ENCODE assay signal across 9 mouse cellular contexts in the genomic region with DNA sequence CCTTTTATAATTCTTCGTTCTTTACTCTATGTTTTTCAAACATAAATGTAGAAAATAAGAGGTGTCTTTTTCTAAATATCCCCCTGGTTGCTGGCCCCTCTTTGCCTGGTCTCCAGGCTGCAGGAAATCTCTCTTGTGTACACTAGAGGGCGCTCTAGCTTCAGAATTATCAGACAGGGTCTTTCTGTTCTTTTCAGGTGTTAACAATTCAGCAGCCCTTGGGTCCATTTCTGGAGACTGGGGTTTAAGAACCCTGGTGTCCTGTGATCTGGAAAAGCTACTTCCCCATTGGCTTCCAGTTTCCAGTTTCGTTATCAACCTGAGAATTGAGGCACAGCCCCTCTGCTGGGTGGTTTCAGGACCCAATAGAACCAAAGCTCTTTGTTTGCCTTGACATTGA.
DNase-seq lines count a peak whose midpoint lies in the region; ATAC-seq and TF ChIP-seq lines count a peak whose summit lies in the region.
"Had no signal": no experiment of that assay in that cellular context is flagged by ENCODE, and none has a peak within 500 bp of the region (broad histone marks: within the 10 kb centered on the region; RNA-seq: fewer than 3 reads in every experiment).

No protein-coding gene starts in this region.

- no peaks in the 10 kb centered on the region for H3K9me3 ChIP-seq in heart, postnatal 0 days (replicated peaks; ENCODE audit: control insufficient read depth, low read length)
- H3K9me3 ChIP-seq in heart, embryonic 12.5 days (replicated peaks): no peaks in the 10 kb centered on the region
- no peaks in the 10 kb centered on the region for H3K9me3 ChIP-seq in midbrain, postnatal 0 days (ENCODE audit: low read length)
- no peaks in the 10 kb centered on the region for H3K9me3 ChIP-seq in midbrain, embryonic 16.5 days (replicated peaks; ENCODE audit: control insufficient read depth, low read length, poor library complexity, severe bottlenecking)
- H3K9me3 ChIP-seq: limb, embryonic 12.5 days had no signal

- DNase-seq in heart, postnatal 0 days (ENCODE audit: low spot score): no peak
- peak; percentile 40 for DNase-seq in midbrain, postnatal 0 days (ENCODE audit: low spot score)
- DNase-seq in R1 (ENCODE audit: low read depth, low spot score): peak; percentile 21
- peak; percentile 43 for DNase-seq in naive thymus-derived CD4-positive, alpha-beta T cell, adult 2 months (ENCODE audit: low read depth)
- no peak for DNase-seq in cerebellum, adult 9-10 months

- 0 out of 2 replicates have a peak, but pooled peaks cover 6% of the 10 kb centered on the region for H3K4me1 ChIP-seq in heart, postnatal 0 days (ENCODE audit: control insufficient read depth, insufficient read depth)
- H3K4me1 ChIP-seq in heart, embryonic 12.5 days (replicated peaks): peaks cover 52% of the 10 kb centered on the region
- H3K4me1 ChIP-seq in midbrain, postnatal 0 days (ENCODE audit: insufficient read depth, low read length): no peaks in the 10 kb centered on the region
- no peaks in the 10 kb centered on the region for H3K4me1 ChIP-seq in midbrain, embryonic 16.5 days (ENCODE audit: control insufficient read depth, insufficient read depth, low read length)

- ATAC-seq in heart, postnatal 0 days (ENCODE audit: insufficient read depth, low read depth): no peak
- no peak for ATAC-seq in heart, embryonic 12.5 days (ENCODE audit: insufficient number of reproducible peaks, low FRiP score)
- no peak for ATAC-seq in midbrain, postnatal 0 days (ENCODE audit: low FRiP score)
- ATAC-seq in midbrain, embryonic 16.5 days: no peak
- ATAC-seq in erythroblast, adult 5-6 weeks (replicated peaks; ENCODE audit: low FRiP score, poor library complexity, severe bottlenecking): no peak

- H3K9ac ChIP-seq in heart, postnatal 0 days (replicated peaks; ENCODE audit: low read depth, low read length): no peak overlapping the region
- H3K9ac ChIP-seq in heart, embryonic 12.5 days: no peak overlapping the region
- H3K9ac ChIP-seq in midbrain, postnatal 0 days (replicated peaks; ENCODE audit: low read length, poor library complexity, severe bottlenecking): no peak overlapping the region
- no peak overlapping the region for H3K9ac ChIP-seq in midbrain, embryonic 16.5 days (ENCODE audit: low read depth, low read length)
- H3K9ac ChIP-seq: limb, embryonic 12.5 days had no signal

- no peak overlapping the region for H3K4me3 ChIP-seq in heart, postnatal 0 days (ENCODE audit: low read depth, low read length)
- H3K4me3 ChIP-seq in heart, embryonic 12.5 days: no peak overlapping the region
- no peak overlapping the region for H3K4me3 ChIP-seq in midbrain, postnatal 0 days (ENCODE audit: low read depth, low read length)
- H3K4me3 ChIP-seq in midbrain, embryonic 16.5 days (ENCODE audit: low read depth, low read length): no peak overlapping the region
- H3K4me3 ChIP-seq: limb, embryonic 12.5 days had no signal

- H3K36me3 ChIP-seq in heart, postnatal 0 days (replicated peaks; ENCODE audit: control insufficient read depth, insufficient read depth, low read length): no peaks in the 10 kb centered on the region
- H3K36me3 ChIP-seq in heart, embryonic 12.5 days: no peaks in the 10 kb centered on the region
- H3K36me3 ChIP-seq in midbrain, postnatal 0 days (ENCODE audit: insufficient read depth, low read length): no peaks in the 10 kb centered on the region
- no peaks in the 10 kb centered on the region for H3K36me3 ChIP-seq in midbrain, embryonic 16.5 days (ENCODE audit: control insufficient read depth, insufficient read depth, low read length)
- H3K36me3 ChIP-seq: limb, embryonic 12.5 days had no signal

- no peak overlapping the region for H3K4me2 ChIP-seq in heart, postnatal 0 days (ENCODE audit: low read depth, low read length)
- no peak overlapping the region for H3K4me2 ChIP-seq in heart, embryonic 12.5 days
- no peak overlapping the region for H3K4me2 ChIP-seq in midbrain, postnatal 0 days (ENCODE audit: low read depth, low read length, poor library complexity, severe bottlenecking)
- no peak overlapping the region for H3K4me2 ChIP-seq in midbrain, embryonic 16.5 days (ENCODE audit: low read length)
- H3K4me2 ChIP-seq: limb, embryonic 12.5 days had no signal

- peak; percentile 49 for TF ChIP-seq CTCF in heart, postnatal 0 days (IDR thresholded peaks at IDR 0.05; ENCODE audit: low read depth)
- TF ChIP-seq CTCF in midbrain, postnatal 0 days (IDR thresholded peaks at IDR 0.05): peak; percentile 74

- H3K27me3 ChIP-seq in heart, postnatal 0 days (ENCODE audit: control insufficient read depth, insufficient read depth, low read length): no peaks in the 10 kb centered on the region
- H3K27me3 ChIP-seq in heart, embryonic 12.5 days (replicated peaks): no peaks in the 10 kb centered on the region
- H3K27me3 ChIP-seq in midbrain, postnatal 0 days (ENCODE audit: insufficient read depth, low read length): no peaks in the 10 kb centered on the region
- no peaks in the 10 kb centered on the region for H3K27me3 ChIP-seq in midbrain, embryonic 16.5 days (ENCODE audit: control insufficient read depth, insufficient read depth, low read depth, low read length)

- no peak for TF ChIP-seq EP300 in heart, postnatal 0 days (IDR thresholded peaks at IDR 0.05; ENCODE audit: low read depth)

- H3K27ac ChIP-seq in heart, postnatal 0 days (ENCODE audit: low read depth): no peak overlapping the region
- H3K27ac ChIP-seq in heart, embryonic 12.5 days (ENCODE audit: poor library complexity, severe bottlenecking): no peak overlapping the region
- H3K27ac ChIP-seq in midbrain, postnatal 0 days (ENCODE audit: low read depth, low read length): no peak overlapping the region
- H3K27ac ChIP-seq in midbrain, embryonic 16.5 days (ENCODE audit: low read length): no peak overlapping the region
- H3K27ac ChIP-seq: limb, embryonic 12.5 days had no signal

- WGBS in heart, postnatal 0 days: 26% methylated on average over 3 of the region's 3 CpGs
- WGBS in heart, embryonic 12.5 days: 29% methylated on average over 3 of the region's 3 CpGs
- 31% methylated on average over 3 of the region's 3 CpGs for WGBS in midbrain, postnatal 0 days
- 40% methylated on average over 3 of the region's 3 CpGs for WGBS in midbrain, embryonic 16.5 days

Comparison
In these comparisons a context has a peak if more than half of its experiments do, and no peak if none do; other contexts are left out.
1. DNase-seq: peak in midbrain, postnatal 0 days (single experiment), R1 (single experiment) and naive thymus-derived CD4-positive, alpha-beta T cell, adult 2 months (single experiment); none in heart, postnatal 0 days (single experiment) and cerebellum, adult 9-10 months (single experiment).